Mouse (Mus musculus): Measurements from ENCODE around the gene Fnbp1.

GRCm38 (mm10) chr2:31143768-31144695 lies 2.2 kb upstream of the Fnbp1 start:
- TF ChIP-seq EP300 (IDR thresholded peaks at IDR 0.05; ENCODE audit: low read depth) (no peak), CTCF (IDR thresholded peaks at IDR 0.05; ENCODE audit: low read depth) (no peak)

All from liver, postnatal 0 days (tissue).